Mouse (Mus musculus): ENCODE results near the gene Etfrf1.

Gene Etfrf1

DNA sequence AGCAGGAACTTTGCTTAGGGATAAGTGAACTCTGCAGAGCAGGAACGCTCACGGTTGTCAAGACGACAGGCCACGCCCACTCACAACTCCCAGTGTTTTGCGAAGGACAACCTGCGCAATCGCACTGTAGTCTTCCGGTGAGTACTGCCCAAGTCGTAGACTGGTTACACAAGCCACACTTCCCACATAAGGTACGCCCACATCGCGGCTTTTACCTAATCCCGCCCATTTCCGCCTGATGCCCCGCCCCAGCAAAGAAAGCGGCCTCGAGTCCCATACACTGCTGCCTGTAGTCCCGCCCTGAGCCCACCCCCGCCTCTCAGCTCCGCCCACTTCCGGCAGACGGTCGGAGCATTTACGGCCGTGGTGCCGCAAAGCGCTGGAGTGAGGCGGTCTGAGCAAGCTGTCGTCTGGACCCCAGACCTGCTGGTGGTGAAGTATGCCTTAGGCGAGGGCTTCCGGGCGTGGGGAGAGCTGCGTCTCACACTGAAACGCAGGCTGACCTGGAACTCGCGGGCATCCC lies at the start of gene Etfrf1, which contains the start of gene Casc1:
Gene Etfrf1, plus strand, starts transcription at position 319 of the 523 bp plus-strand sequence.
Gene Casc1, minus strand, starts transcription at position 190 of the 523 bp plus-strand sequence.
- peak; percentile 97 for DNase-seq

DNA sequence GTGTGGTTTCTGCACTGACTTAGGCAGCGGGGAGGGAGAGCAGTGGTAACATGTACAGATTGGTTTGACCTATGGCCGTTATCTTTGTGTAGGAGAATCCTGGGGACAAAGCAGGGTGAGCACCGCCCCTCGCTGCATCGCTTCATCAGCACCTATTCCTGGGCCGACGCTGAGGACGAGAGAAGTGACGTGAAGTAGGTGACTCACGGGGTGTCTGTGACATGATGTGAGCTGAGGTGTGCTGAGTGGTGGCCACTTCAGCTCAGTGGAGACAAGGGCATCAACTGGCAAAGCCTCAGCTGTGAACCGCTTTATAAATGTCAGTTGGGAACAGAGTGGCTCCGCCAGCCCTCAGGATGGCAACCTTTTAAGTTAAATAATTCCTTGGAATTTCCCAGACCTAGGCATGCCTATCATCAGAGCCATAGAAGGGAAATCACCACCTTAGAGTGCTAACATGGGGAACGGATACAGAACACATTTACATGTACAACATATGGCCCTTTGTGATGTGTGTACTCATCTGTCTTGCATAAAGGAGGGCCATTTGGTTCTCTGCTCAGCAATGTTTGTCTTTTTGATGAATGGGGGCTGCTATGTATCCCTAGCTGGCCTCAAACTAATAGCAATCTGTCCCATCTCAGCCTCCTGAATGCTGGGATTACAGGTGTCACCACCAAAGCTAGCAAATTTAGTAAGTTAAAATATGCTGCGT lies 38.9 kb upstream of the Etfrf1 start:
- DNase-seq = no peak

DNA sequence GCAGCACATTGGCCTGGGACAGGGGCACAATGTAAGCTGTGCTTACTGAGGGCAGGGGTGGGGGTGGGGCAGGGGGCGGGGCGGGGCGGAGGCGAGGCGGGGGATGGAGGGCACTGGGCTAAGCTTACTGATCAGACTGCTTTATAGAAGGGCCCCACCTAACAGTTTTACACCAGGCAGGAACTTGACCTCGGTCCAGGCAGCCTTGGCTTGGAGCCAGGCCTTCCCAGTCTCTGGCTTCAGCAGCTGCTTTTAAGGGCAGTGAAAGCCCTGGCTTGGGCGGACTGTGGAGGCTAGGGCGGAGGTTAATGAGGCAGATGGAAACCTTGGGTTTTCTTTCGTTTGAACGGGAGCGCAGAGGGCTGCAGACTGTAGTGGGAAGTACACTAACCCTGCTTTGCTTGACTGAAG lies 37.1 kb upstream of the Etfrf1 start:
- DNase-seq = peak; percentile 17 to 35

DNA sequence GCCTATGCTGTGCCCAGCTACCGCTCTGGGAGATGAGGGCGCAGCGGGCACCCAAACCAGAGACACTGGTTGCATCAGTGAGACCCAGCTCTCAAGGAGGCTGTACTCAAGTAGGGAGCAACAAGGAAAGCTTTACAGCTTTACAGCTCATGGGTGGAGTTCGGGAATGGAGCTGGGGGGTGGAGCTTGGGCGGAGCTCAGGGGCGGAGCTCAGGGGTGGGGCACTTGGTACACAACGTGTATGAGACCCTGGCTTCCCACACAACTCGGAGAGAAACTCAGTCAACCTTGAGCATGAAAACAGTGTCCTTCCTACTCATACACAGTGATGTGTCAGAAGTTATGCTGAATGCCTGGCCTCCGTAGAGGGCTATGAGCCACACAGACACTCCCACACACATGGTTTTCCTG lies 35.4 kb upstream of the Etfrf1 start:
- no peak for DNase-seq

DNA sequence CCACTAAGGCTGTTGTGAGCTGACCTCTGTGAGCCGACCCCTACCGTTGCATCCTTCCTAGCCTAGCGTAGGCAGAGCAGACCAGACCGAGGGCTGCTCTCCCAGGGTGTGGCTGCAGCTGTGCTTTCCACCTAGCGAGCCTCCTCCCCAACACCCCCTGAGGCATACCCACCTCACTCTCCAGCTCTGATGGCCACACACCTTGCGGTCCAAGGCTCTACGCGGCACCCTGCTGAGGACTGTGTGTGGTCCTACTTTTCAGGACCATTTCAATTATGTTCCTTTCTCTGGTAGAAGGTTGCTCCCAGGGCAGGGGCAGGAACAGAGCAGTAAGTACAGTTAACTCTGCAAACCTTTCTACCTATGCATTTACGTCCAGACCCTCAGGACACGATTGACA lies 34.5 kb upstream of the Etfrf1 start:
- no peak for DNase-seq

DNA sequence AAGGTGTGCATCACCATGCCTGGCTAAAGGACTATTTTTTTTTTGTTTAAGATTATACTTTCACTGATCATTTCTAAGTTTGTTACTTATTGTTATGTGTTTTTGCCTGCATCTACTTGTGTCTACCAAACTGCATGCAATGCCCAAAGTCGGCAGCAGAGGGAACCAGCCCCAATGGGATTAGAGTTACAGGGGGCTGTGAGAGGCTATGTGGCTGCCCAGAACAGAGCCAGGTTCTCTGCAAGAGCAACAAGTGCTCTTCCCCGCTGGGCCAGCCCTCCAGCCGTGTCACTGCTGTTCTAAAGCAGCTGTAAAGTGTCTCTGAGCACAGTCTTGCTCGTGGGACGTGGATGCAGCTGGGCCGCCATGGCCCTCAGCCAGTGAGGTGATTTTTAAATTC lies 31.3 kb upstream of the Etfrf1 start:
- peak; percentile 13 to 28 for DNase-seq

DNA sequence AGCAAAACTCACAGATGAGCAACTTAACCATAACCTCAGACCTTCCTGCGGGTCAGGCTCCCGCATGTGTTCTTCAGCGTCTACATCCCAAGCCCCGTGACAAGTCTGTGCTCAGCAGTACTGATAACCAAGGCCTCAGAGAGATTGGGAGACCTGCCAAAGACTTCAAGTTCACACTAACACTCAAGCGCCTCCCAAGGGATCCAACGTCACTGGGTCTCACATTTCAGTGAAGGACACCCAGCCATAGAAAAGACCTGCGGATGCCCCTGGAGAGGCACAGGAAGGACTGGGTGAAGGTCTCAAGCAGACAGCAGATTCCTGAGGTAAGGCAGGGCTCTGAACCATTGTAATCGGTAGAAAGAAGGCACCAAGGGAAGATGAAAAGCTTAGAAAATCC lies 28.9 kb upstream of the Etfrf1 start:
- DNase-seq = no peak

DNA sequence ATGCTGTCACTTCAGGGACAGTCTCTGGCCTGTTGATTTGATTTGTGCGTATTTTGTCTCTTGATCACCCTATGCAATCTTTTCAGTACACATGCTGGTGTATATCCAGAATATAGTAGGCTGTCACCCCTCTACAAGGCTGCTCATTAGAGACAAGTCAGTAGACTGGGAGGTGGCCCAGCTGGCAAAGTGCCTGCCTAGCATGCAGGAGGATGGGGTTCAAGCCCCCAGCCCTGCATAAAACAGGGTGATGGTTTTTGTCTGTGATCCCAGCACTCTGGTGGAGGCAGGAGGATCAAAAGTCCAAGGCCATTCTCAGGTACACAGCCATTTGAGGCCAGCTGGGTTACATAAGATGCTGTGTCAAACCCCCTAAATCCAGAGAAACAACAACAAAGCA lies 24.8 kb upstream of the Etfrf1 start:
- no peak for DNase-seq

DNA sequence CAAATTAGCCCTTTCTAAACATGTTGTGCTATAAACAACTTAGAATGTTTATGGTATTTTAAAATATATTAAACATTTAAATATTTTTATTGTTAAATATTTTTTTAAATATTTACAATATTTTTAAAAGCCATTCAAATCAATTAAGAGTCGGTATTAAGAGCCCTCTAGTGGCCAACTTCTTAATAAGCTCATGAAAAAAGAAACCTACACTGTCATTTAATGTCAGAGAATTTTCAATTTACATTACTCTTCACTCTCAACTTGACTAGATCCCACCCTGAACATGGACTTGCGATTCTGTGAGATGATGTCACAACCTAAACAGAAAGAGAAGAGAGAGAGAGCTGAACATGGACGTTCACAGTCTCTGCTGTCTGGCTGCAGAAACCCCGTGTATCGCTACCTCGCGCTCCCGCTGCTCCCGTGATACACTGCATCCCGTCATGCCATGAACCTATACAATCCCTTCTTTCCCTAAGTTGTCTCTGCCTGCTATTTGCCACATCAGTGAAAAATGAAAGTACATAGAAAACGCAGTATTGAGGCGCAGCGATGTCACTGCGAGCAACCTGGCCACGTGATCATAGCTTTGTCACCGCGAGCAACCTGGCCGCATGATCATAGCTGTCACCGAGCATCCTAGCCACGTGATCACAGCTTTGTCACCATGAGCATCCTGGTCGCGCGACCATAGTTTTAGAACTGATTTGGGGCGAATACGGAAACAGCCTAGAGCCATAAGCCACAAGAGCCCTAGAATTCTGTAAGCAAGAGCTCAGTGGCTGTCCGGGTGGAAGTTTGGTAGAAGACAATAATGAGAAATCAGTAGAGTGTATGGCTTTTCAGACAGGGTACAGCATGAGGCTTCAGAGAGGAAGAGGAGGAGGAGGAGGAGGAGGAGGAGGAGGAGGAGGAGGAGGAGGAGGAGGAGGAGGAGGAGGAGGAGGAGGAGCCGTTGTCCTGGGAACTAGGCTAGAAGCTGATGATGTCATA lies 23.5 kb upstream of the Etfrf1 start:
- DNase-seq = peak; percentile 16 to 37

DNA sequence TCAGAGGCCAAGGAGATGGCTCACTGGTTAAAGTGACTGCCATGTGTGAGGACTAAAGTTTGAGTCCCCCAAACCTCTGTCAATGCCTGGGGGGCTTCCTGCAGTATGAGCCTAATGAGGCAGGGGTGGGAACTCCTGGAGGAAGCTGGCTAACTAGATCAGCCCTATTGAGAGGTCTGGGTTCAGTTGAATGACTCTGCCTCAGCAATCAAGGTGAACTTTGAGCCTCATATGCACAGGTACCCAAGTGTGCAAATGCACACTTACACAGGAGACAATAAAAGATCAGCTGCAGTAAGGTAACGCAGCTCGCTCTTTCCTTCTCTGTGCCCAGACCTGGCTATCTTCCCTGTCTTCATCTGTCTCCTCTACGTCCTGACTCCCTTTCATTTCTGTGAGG lies 17.9 kb upstream of the Etfrf1 start:
- DNase-seq = no peak

DNA sequence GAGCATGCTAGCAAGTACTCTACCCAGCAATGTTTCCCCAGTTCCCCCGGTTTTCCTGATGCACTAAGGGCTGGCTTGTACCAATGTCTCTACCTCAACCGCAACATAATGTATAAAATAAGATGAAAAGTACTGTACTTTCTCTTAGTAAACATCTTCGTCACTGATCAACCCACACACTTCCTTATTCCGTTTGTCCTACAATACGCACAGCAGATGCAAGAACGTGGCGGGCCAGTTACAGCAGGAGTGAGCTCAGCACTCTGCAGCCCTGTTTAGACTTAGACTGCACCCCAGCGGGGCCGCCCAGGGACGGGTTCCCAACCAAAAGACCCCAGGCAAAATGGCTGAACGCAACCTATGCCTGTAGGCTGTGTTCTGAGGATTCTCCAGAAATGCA lies 17.5 kb upstream of the Etfrf1 start:
- DNase-seq = no peak

DNA sequence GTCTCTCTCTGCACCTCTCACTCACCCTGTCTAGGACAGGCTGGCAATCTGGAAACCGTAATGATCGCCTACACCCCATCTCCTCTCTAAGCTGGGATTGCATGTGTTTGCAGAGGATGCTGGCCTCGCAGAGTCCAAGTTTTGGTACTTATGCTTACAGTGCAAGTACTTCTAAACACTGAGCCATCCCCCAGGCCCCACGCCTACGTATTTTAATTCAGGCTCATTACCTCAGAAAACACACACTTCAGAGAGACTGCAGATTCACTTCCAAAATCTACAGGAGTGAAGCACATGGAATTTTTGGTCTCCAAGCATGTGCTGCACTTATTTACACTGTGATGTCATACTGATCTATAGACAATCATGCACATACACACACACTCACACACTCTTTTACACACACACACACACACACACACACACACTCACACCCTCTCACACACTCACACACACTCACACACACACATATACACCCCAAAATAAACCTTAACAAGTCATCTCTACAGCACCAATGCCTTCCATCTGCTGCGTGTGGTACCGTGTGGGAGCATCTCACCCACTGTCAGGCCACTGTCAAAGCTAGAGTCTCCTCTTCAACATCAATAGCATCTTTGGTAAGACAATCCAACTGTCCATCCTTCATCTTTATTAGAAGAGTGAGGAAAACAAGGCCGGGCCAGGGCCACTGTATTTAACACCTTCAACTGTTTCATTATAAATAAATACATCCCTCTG lies 12.8 kb upstream of the Etfrf1 start:
- DNase-seq = no peak

DNA sequence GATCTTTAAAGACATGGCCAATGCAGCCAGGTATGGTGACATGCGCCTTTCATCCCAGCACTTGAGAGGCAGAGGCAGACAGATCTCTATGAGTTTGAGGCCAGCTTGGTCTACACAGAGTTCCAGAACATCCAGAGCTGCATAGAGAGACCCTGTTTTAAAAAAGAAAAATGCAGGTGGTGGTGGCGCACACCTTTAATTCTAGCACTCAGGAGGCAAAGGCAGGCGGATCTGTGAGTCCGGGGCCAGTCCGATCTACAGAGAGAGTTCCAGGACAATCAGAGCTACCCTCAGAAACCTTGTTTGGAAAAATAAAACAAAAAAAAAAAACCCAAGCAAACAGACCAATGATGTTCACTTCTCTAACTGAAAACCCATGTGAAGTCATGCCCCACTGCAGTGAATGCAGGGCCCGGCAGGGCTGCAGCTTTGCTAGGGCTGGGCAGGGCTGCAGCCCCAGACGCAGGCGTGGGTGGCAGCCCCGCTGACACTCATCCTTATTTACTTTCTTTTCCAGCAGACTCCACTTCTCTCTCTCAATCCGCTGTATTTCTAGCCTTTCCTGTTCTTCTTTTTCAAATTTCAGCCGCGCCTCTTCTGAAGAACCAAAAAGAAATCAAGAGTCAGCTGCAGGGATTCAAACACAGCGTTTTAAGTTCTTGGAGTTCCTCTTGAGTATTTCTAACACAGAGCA lies 8.4 kb upstream of the Etfrf1 start:
- DNase-seq = no peak

DNA sequence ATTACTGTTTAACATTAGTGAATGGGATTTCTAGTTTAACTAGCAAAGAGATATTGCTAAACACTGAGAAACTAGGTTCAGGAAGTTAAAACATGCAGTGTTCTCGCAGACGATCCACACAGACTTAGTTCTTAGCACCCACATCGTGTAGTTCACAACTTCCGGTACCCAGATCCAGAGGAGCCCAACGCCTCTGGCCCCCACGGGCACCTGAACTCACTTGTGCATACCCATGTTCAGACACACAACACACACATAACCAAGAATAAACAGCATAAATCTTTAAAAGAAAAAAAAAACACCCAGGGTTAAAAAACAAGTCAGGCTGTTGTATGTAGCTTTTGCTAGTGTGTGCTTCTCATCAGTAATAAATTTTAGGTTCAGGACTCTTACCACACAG lies 6.5 kb upstream of the Etfrf1 start:
- no peak for DNase-seq

DNA sequence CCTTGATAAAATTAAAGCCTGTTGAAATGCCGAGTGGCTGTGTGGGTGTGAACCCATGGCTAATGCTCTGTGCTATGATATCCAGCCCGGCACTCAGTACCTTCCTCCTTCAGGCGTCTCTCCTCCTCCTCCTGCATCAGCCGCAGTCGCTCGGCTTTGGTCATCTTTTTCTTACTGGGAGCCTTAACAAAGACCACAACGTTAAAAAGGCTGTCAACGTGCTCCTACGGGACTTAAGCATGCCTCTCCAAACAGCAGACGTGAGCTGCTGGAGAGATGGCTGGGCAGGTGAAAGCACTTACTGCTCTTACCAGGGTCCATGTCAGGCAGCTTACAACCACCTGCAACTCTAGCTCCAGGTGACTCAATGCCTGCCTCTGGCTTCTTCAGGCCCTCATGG lies 5.8 kb upstream of the Etfrf1 start:
- no peak for DNase-seq

DNA sequence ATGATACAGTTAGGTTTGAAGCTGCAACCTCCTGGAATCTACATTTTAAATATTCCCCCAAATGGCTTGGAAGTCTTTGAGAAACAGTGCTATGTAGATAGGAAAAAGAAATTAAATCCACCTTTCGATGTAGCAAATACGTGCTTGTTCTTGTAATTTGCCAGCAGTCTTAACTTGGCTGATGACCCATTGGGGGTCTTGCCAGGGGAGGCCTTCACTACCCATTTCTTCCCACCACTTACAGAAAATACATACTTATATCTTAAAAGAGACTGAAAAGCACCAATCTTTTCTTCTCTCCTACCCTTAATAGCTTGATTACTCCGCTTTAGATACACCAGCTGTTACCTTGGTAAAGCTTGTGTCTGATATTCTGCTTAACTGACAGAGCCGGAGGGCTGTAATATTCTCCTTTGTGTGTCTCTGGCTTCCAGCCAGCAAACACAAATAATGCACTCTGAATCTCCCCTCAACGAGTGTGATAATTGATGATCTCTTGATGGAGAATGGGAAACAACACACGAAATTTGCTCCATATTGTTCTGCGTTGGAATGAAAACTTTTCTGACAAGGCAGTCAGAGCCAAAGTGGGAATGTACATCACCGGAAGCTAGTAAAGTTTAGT lies 766 bp upstream of the Etfrf1 start:
- peak in 1 of 2 experiments; percentile 15 for DNase-seq

DNA sequence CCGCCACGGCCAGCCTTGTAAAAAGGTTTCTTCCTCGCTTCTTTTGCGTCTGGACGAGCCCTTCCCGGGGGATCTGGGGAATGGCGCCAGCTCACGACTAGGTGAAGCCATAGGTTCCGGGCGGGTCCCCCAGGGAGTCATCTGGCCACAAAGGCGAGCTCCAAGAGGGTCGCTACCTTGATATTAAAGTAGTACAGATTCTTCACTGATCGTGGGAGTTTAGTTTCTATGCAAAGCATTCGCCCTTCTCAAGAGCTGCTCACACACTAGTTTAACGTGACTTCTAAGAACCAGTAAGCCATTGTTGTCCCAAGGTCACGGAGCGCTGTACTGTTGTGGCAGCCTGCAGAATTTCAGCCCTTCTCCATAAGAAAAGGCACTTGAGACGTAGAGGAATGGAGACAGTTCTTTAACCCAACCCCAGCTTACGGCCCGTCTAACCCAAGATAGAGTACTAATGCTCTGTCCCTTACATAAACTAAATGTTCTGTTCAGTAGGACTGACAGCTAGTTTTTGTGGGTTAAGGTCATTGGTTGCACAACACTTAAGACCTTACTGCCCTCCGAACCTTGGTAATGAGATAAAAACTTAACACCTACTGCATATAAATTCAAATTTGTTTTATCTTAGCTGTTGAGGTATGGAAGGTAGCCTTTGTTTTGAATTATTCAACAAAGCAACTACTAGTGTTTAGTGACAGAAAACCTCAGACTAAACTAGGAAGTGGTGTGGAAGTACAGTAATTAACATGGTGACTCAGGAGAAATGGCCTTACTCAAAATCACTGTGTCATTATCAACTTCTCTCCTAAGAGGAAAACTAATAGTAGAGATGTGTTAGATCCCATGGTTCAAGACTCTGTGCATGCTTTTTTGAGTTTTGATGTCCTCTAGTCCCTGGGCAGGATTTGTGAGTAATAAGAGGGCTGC lies 707 bp downstream of the Etfrf1 start:
- DNase-seq = no peak

DNA sequence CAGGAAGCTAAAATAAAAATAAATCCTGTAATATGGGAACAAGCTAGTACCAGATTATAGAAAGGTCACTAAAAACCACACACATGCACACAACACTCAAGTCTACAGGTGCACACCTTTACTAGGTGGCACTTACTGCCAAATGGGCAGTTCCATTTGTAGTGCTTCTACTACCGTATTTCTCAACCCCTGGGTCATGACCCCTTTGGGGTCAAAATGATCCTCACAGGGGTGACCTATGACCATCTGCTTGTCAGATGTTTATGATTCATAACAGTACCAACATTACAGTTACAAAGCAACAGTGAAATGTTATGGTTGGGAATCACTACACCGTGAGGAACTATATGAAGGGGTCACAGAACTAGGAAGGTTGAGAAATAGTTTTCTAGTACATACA lies 3.0 kb downstream of the Etfrf1 start:
- DNase-seq = no peak

DNA sequence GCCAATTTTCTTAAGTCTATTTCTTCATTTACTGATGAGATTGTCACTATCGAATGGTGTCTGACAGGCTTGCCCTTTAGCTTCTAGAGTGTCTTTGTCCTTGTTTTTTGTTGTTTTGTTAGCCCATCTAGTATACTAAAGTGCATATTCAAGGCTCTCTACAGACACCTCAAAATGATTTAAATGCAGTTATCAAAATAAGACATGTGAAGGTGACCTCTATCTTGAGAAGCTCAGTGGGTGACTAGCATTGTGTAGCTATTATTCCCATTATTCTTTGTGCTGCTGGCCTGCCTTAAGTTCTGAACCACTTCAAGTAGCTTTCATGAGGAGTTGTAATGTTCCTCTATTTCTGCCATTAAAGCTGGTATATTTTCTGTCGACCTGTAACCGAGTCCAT lies 4.9 kb downstream of the Etfrf1 start:
- DNase-seq = no peak

DNA sequence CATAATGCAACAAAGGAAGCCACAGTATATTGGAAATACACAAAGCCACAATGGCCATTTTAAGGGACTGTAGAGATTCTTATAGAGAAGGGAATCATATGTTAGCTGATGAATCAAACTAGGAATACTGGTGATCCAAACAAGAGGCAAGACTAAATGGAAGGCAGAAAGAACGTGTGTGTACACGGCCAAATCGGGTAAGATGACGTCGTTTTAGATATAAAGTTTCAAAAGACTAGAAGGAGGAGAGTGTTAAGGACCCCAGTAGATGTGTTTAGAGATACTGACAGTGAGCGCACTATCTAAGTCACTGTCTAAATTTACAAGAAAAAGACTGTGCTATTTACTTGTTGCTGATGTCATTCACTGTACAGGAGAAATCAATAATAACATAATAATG lies 13.3 kb downstream of the Etfrf1 start:
- no peak for DNase-seq

DNA sequence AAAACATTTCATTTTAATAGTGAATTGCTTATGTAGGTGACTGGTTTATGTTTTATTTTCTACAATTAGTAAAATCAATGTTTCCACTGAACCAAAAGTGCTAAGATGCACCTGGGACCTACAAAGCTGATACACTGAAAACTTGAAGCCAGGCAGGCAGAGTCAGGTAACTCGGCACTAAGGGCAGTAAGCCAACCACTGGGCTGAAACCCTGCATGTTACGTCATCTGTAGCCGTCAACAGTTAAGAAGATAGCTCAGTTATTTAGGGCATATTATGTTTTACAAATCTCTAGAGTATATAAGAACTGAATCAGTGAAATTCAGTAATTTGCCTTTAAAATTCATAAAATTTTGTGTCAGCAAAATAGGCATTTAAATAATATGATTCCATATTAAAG lies 15.4 kb downstream of the Etfrf1 start:
- no peak for DNase-seq
